Mouse (Mus musculus): ENCODE data around the gene H3f3a.

- TF ChIP-seq POLR2A (IDR thresholded peaks at IDR 0.05; ENCODE audit: insufficient read length, low read depth) (no peak), POLR2AphosphoS2 (IDR thresholded peaks at IDR 0.05; ENCODE audit: insufficient read length, low read depth) (no peak), MYOD1 (IDR thresholded peaks at IDR 0.05; ENCODE audit: control insufficient read depth in 1 of 3, insufficient read length in 2 of 3, low read depth in 2 of 3) (no peak), TCF3 (IDR thresholded peaks at IDR 0.05; ENCODE audit: insufficient read length, low read depth) (no peak), MAX (IDR thresholded peaks at IDR 0.05; ENCODE audit: low read depth) (no peak), E2F4 (IDR thresholded peaks at IDR 0.05; ENCODE audit: insufficient read depth) (no peak), SRF (IDR thresholded peaks at IDR 0.05; ENCODE audit: control insufficient read depth, insufficient read length, low read depth) (no peak), MYOG (IDR thresholded peaks at IDR 0.05; ENCODE audit: control insufficient read depth in 1 of 3, insufficient read depth in 1 of 3, insufficient read length in 2 of 3, low read depth in 2 of 3) (no peak), REST (IDR thresholded peaks at IDR 0.05; ENCODE audit: insufficient read depth, insufficient read length) (no peak)
Measured at GRCm38 (mm10) chr1:180830588-180831346, 17.0 kb upstream of the H3f3a start.

Measured in myocyte (in vitro differentiated cells).